Mouse (Mus musculus) kidney, adult 2 months (tissue): ENCODE results near the gene Lrrc4c.

ENCODE experiments used
- CTCF ChIP-seq: fragments of 200-500 bp; conservative IDR thresholded peaks from 2 replicates; pipeline ENCODE4 v1.5.1; 2011; ENCODE audit warnings: low read depth, mild to moderate bottlenecking, control low read depth, low read length, moderate library complexity, mixed read lengths; ENCODE audit not compliant: insufficient read depth, insufficient read length
- POLR2A ChIP-seq: fragments of 200-500 bp; IDR thresholded peaks from one replicate; pipeline ENCODE4 v1.6.1; 2011; ENCODE audit warnings: low read depth, low read length, control low read depth

DNA sequence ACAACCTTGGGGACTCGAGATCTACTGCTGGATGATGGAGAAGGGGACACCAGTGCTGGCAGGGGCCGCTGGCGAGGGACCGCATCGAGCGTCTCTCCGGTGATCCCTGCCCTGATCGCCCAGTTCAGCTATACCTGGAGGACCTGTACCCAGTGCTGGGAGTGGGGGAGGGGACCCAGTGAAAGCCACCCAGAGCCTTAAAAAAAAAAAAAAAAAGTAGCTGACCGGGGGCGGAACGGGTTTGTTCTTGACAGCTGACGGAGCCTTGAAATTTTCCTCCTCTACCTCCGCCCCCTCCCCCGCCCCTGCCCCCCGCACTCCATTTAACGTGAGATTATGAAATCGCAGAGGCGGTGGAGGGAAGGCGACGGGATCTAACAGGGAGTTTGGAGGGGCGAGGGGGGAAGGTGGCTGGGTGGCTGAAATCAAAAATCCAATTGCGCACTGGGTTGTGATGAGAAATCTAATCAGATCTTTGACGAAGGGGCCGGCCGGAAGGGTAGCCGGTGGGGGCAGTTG is 1149.1 kb downstream of the Lrrc4c start:
- no peak for TF ChIP-seq POLR2A
- TF ChIP-seq CTCF, result no peak
